Comparison of ENCODE assay signal across 7 mouse cellular contexts in genomic region chr6:117861848-117862247, GRCm38 (mm10). TPM values are rescaled to one million over a fixed set of nuclear protein-coding genes. Genes with fewer than 3 reads are reported as not detected.
DNase-seq lines count a peak whose midpoint lies in the region; ATAC-seq and TF ChIP-seq lines count a peak whose summit lies in the region.

TSS of gene Zfp239 (plus strand) at chr6:117862100.

- no peaks in the 10 kb centered on the region for H3K36me3 ChIP-seq in hindbrain, embryonic 16.5 days (ENCODE audit: control insufficient read depth, insufficient read depth, low read length)
- H3K36me3 ChIP-seq in liver, embryonic 16.5 days (ENCODE audit: control insufficient read depth, insufficient read depth) = no peaks in the 10 kb centered on the region

- H3K9me3 ChIP-seq in hindbrain, embryonic 16.5 days (ENCODE audit: control insufficient read depth, low read length) = no peaks in the 10 kb centered on the region
- H3K9me3 ChIP-seq in liver, embryonic 16.5 days (replicated peaks; ENCODE audit: control insufficient read depth, low read length) = no peaks in the 10 kb centered on the region

- no peak for TF ChIP-seq POLR2A in cortical plate, adult 2 months (IDR thresholded peaks at IDR 0.05; ENCODE audit: extremely low read depth, insufficient read depth, low read length)

- TF ChIP-seq CTCF in left cerebral cortex, adult 2 months (IDR thresholded peaks at IDR 0.05) = no peak
- no peak for TF ChIP-seq CTCF in cortical plate, adult 2 months (IDR thresholded peaks at IDR 0.05; ENCODE audit: extremely low read depth, insufficient read depth, low read length)

- ATAC-seq in hindbrain, embryonic 16.5 days = no peak
- peak; percentile 58 for ATAC-seq in liver, embryonic 16.5 days (ENCODE audit: low read depth)

- H3K4me1 ChIP-seq in cortical plate, adult 2 months (ENCODE audit: control insufficient read depth, insufficient read depth, low read length) = no peaks in the 10 kb centered on the region
- H3K4me1 ChIP-seq in hindbrain, embryonic 16.5 days (ENCODE audit: control insufficient read depth, insufficient read depth, low read depth, low read length) = no peaks in the 10 kb centered on the region; the same call in 1 of the 2 replicates
- peaks cover 11% of the 10 kb centered on the region for H3K4me1 ChIP-seq in liver, embryonic 16.5 days (ENCODE audit: control insufficient read depth, low read depth, low read length)

- H3K4me2 ChIP-seq in hindbrain, embryonic 16.5 days (ENCODE audit: low read length) = peak within 1 kb of the TSS; percentile 87
- H3K4me2 ChIP-seq in liver, embryonic 16.5 days (ENCODE audit: low read depth, low read length) = peak within 1 kb of the TSS; percentile 99

- intact Hi-C loops in left cerebral cortex, adult 2 months (cut with DNase I) = loop anchor here (2.0 to 5.0 kb wide), 2 partner anchors 21 to 45 kb away; partner anchors contain the start of gene Zfp637

- H3K4me3 ChIP-seq in left cerebral cortex, adult 2 months = peak within 1 kb of the TSS; percentile 70
- peak within 1 kb of the TSS; percentile 74 for H3K4me3 ChIP-seq in cortical plate, adult 2 months (ENCODE audit: insufficient read depth, low read length)
- peak within 1 kb of the TSS; percentile 87 for H3K4me3 ChIP-seq in hindbrain, embryonic 16.5 days (ENCODE audit: low read length)
- peak within 1 kb of the TSS; percentile 77 for H3K4me3 ChIP-seq in liver, embryonic 16.5 days (ENCODE audit: low read depth, low read length)

- H3K9ac ChIP-seq in hindbrain, embryonic 16.5 days (ENCODE audit: low read depth, low read length) = peak within 1 kb of the TSS; percentile 82
- H3K9ac ChIP-seq in liver, embryonic 16.5 days (ENCODE audit: low read depth, low read length) = peak within 1 kb of the TSS; percentile 69

- H3K27ac ChIP-seq in left cerebral cortex, adult 2 months = peak within 1 kb of the TSS; percentile 60
- H3K27ac ChIP-seq in cortical plate, adult 2 months (ENCODE audit: insufficient read depth, low read length) = no peak within 1 kb of the TSS
- H3K27ac ChIP-seq in hindbrain, embryonic 16.5 days (ENCODE audit: low read depth, low read length) = no peak within 1 kb of the TSS
- H3K27ac ChIP-seq in liver, embryonic 16.5 days (ENCODE audit: low read length) = peak within 1 kb of the TSS; percentile 70

- 76% methylated on average over 6 of the region's 6 CpGs for WGBS in hindbrain, embryonic 16.5 days
- WGBS in liver, embryonic 16.5 days (ENCODE audit: insufficient replicate concordance) = 41% methylated on average over 6 of the region's 6 CpGs

- H3K27me3 ChIP-seq in hindbrain, embryonic 16.5 days (replicated peaks; ENCODE audit: control insufficient read depth, insufficient read depth, low read length) = no peaks in the 10 kb centered on the region
- no peaks in the 10 kb centered on the region for H3K27me3 ChIP-seq in liver, embryonic 16.5 days (ENCODE audit: control insufficient read depth, insufficient read depth, low read depth, low read length)

- no peak for DNase-seq in left cerebral cortex, adult 2 months (ENCODE audit: extremely low spot score in 1 of 2, low spot score in 2 of 2)
- DNase-seq in left cerebral cortex, adult 9 months (ENCODE audit: low spot score in 2 of 2) = no peak
- no peak for DNase-seq in ovary, adult 18-20 months (ENCODE audit: low spot score)
- no peak for DNase-seq in lung, postnatal 4 days

RNA-seq across cellular contexts. Expression of gene Zfp239, which starts in this region (rescaled TPM):
- 10 to 100 TPM; 44.7 to 49.2 TPM for total RNA-seq in left cerebral cortex, adult 2 months (2021)
- 34.0 and 34.5 TPM in 2 replicates for polyA plus RNA-seq in cortical plate, adult 2 months (2012; rRNA removed)
- polyA plus RNA-seq in hindbrain, embryonic 16.5 days (2015; fragmentation: Nextera tagmentation; extraction: Ambion mirVana) = 17.2 and 18.3 TPM in 2 replicates
- 1.7 and 2.3 TPM in 2 replicates for polyA plus RNA-seq in liver, embryonic 16.5 days (2015; fragmentation: Nextera tagmentation; extraction: Ambion mirVana)

Comparison
In these comparisons a context has a peak if more than half of its experiments do, and no peak if none do; other contexts are left out.
1. H3K27ac ChIP-seq: peak in left cerebral cortex, adult 2 months (single experiment) and liver, embryonic 16.5 days (single experiment); none in cortical plate, adult 2 months (single experiment) and hindbrain, embryonic 16.5 days (single experiment).
2. Peak in every context shown above with its lines, with median percentiles within 50 percentile points of each other: H3K4me3 ChIP-seq.